Mouse (Mus musculus): Measurements from ENCODE around the gene Ms4a18. TPM values are rescaled to one million over a fixed set of nuclear protein-coding genes. Genes with fewer than 3 reads are reported as not detected.

Ms4a18 gene
- polyA plus RNA-seq (2017; shearing (Covaris generic)): not detected

DNA sequence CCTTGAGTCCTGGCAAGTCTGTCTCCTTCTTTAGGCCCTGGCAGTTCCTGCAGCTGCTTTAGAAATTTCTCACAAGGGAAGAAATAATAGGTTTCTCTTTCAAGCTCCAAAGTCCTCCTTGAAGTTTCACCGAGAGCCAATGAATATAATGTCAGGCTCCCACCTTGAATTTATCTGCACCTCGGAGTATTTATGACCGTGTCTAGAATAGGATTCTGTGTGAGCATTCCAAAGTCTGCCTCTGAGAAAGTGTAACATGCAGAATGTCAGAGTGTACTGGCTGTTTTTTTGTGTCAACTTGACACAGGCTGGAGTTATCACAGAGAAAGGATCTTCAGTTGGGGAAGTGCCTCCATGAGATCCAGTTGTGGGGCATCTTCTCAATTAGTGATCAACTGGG lies at the start of gene Ms4a18:
Gene Ms4a18 (minus strand): TSS at position 141 of the 400 bp plus-strand sequence.

GRCm38 (mm10) chr19:10993150-10993549 lies 24.7 kb downstream of the Ms4a18 start, which contains the start of gene Ms4a15:
TSS of gene Ms4a15 (minus strand) at chr19:10993250.

DNA sequence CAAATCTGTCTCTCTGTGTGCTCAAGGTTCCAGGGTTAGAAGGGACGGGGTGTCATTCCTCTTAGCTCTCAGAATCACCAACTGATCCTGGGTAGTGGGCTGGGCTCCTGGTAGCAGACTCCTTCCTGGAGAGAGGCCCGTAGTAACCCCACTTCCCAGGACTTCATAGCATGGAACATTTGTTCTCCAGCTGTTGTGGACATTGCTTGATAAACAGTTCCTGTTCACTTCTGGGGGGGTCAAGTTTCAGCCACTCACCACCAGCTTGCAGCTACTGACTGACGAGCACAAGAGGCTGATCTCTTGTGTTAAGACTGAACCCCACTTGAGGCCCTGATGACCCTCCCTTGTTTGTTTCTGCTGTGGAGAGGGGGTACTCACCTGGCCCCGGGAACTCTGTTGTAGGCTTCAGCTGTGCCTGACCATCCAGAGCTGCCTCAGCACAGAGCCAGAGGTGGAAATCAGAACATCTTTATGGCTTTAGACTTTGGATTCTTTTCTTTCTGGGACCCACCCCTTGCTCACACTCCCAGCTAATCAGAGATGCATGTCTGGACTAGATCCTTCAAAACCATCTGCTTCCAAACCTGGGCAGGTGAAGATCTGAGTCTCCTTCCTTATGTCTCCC lies 43.5 kb downstream of the Ms4a18 start, which contains the start of gene Ms4a10:
Gene Ms4a10 (minus strand): TSS at position 433 of the 628 bp plus-strand sequence.

DNA sequence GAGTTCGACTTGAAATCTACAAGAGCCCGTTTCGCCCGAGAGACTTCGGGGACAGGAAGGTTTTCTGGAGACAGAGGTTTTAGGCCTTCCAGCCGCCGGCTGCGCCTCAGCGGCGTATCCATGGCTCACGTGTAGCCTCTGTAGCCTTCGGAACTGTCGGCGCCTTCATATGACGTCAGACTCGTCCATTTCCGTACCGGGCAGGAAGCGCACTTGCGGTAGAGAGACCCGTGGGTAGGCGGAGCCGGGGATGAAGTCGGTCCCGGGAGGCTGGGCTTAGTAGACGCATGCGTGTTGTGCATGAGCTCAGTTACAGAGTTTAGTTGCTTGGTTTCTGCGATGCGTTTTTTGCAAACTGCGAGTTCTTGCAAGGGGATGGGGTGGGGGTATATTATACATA lies 68.7 kb downstream of the Ms4a18 start, which contains the start of gene Ccdc86:
Gene Ccdc86 (minus strand): TSS at position 155 of the 400 bp plus-strand sequence.

Other genes with a start within 250 kb of the Ms4a18 start
- gene Cd6, start 188.0 kb downstream of the Ms4a18 start, polyA plus RNA-seq (2017; shearing (Covaris generic)): 713 TPM
- 1.3 TPM for gene Slc15a3, start 178.3 kb downstream of the Ms4a18 start, polyA plus RNA-seq (2017; shearing (Covaris generic))
- gene Tmem132a, start 148.1 kb downstream of the Ms4a18 start, polyA plus RNA-seq (2017; shearing (Covaris generic)): 0.40 TPM
- gene Tmem109, start 136.0 kb downstream of the Ms4a18 start, polyA plus RNA-seq (2017; shearing (Covaris generic)): 58.9 TPM
- 86.7 TPM for gene Prpf19, start 122.8 kb downstream of the Ms4a18 start, polyA plus RNA-seq (2017; shearing (Covaris generic))
- not detected for gene Zp1, start 97.4 kb downstream of the Ms4a18 start, polyA plus RNA-seq (2017; shearing (Covaris generic))
- not detected for gene Ptgdr2, start 80.9 kb downstream of the Ms4a18 start, polyA plus RNA-seq (2017; shearing (Covaris generic))
- gene Ccdc86, start 68.8 kb downstream of the Ms4a18 start, polyA plus RNA-seq (2017; shearing (Covaris generic)): 23.3 TPM
- gene Ms4a10, start 43.4 kb downstream of the Ms4a18 start, polyA plus RNA-seq (2017; shearing (Covaris generic)): not detected
- not detected for gene Ms4a15, start 24.8 kb downstream of the Ms4a18 start, polyA plus RNA-seq (2017; shearing (Covaris generic))
- gene Ms4a8a, start 63.1 kb upstream of the Ms4a18 start, polyA plus RNA-seq (2017; shearing (Covaris generic)): not detected
- gene 1700017D01Rik, start 112.8 kb upstream of the Ms4a18 start, polyA plus RNA-seq (2017; shearing (Covaris generic)): not detected
- gene 1700025F22Rik, start 147.3 kb upstream of the Ms4a18 start, polyA plus RNA-seq (2017; shearing (Covaris generic)): not detected
- not detected for gene Ms4a13, start 178.7 kb upstream of the Ms4a18 start, polyA plus RNA-seq (2017; shearing (Covaris generic))
- gene Ms4a12, start 214.4 kb upstream of the Ms4a18 start, polyA plus RNA-seq (2017; shearing (Covaris generic)): not detected
- gene Ms4a1, start 248.2 kb upstream of the Ms4a18 start, polyA plus RNA-seq (2017; shearing (Covaris generic)): 1.3 TPM